Mouse (Mus musculus) embryonic facial prominence, embryonic 11.5 days (tissue): ENCODE measurements around the gene Capns2. TPM values are rescaled to one million over a fixed set of nuclear protein-coding genes. Genes with fewer than 3 reads are reported as not detected.

Experiments
- microRNA-seq: library from miRNA; unstranded; fragments of <30 nt; microRNA quantifications from one replicate; pipeline ENCODE4, GENCODE M21; 2016; ENCODE audit warnings: borderline number of aligned reads
- polyA plus RNA-seq: library from polyadenylated mRNA; unstranded; fragments of >200 nt; fragmentation: Nextera tagmentation; extraction: Ambion mirVana; gene quantifications from 2 replicates; pipeline ENCODE4 v1.2.1, GENCODE M21; 2014

Capns2 gene
- polyA plus RNA-seq, 1 experiment from 2014 or later: not detected

Small RNA genes within 50 kb of the gene (microRNA-seq; reads per million reads assigned to microRNA genes)
- gene Gm22151: not detected

Other genes with a start within 250 kb of the Capns2 start
- 0.72 and 0.84 TPM in 2 replicates for gene Irx6, start 227.1 kb upstream of the Capns2 start, polyA plus RNA-seq
- gene Mmp2, start 74.1 kb upstream of the Capns2 start, polyA plus RNA-seq: 177 and 184 TPM in 2 replicates
- gene Lpcat2, start 46.1 kb upstream of the Capns2 start, polyA plus RNA-seq: 4.7 and 4.8 TPM in 2 replicates
- 0.06 and 0.18 TPM in 2 replicates for gene Slc6a2, start 58.7 kb downstream of the Capns2 start, polyA plus RNA-seq
- gene Ces1a, start 146.8 kb downstream of the Capns2 start, polyA plus RNA-seq: not detected in 2 replicates
- not detected in 2 replicates for gene Ces1b, start 178.6 kb downstream of the Capns2 start, polyA plus RNA-seq
- not detected in 2 replicates for gene Ces1c, start 229.9 kb downstream of the Capns2 start, polyA plus RNA-seq